Mouse (Mus musculus): Measurements from ENCODE around the gene Itgb2. TPM values are rescaled to one million over a fixed set of nuclear protein-coding genes. Genes with fewer than 3 reads are reported as not detected.

Gene Itgb2
- total RNA-seq, 1 experiment from 2014 or later: 18.4 TPM

DNA sequence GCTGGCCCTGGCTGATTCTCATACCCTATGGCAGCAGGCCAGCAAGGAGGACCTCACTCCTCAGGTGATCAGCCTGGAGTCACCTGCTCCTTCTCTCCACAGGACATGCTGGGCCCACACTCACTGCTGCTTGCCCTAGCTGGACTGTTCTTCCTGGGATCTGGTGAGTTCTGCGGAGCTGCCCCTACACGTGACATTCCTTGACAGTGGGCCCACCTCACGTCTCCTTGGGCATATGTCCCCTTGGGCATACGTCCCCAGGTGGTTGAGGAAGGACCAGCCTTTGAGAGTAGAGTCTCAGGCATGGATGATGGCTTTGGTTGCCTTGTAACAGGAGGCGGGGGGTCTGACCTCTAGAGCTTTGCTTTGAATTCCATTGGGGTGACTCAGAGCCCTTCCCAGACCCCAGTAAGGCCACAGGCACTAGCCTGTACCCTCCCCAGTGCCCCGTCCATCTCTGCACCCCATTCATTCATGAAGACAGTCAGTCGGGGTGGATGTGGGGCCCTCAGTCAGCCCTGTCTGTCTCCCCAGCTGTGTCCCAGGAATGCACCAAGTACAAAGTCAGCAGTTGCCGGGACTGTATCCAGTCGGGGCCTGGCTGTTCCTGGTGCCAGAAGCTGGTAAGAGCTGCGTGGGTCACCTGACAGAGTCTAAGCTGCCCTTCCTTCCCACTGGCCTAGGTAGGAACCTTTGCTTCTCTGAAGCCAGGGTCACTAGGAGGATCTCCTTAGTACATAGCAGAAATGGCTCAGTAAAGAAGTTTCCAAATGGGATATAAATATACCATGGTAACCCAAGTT is 12.0 kb downstream of the Itgb2 start:
- no peak for ATAC-seq (replicated peaks; ENCODE audit: low read depth, poor library complexity, severe bottlenecking)

DNA sequence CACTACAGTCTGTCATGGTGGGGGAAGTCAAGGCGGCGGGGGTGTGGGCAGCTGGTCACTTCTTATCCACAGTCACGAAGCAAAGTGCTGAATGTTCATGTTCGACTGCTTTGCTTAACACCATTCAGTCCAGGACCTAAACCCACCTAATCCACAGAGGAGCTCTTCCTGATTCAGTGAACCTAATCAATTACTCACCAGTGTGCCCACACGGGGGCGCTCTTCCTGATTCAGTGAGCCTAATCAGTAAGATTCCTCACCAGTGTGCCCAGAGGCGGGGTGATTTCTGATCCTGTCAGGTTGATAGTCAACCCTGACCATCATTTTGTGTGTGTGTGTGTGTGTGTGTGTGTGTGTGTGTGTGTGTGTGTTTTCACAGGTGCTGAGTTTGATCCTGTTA is 13.2 kb downstream of the Itgb2 start:
- ATAC-seq (replicated peaks; ENCODE audit: low read depth, poor library complexity, severe bottlenecking): peak; percentile 42; the same call in 1 of the 2 replicates

DNA sequence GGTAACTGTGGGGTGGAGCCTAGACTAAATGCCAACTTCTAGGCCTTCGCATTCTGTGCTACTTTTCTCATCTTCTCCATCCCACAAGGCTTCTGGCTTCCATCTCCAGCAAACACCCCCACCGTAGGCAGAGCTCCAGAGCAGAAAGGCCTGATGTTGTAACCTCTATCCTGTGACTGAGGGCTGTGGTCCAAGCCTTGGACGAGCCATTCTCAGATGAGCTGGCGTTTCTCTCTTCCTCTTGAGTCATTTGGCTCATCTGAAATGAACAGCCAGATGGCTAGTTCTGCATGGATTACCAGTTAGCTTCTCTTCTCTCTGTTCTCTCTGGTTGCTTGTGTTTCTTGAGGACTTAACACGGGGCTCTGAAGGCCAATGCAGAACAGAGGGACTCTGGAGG is 14.9 kb downstream of the Itgb2 start:
- peak; percentile 57 for ATAC-seq (replicated peaks; ENCODE audit: low read depth, poor library complexity, severe bottlenecking)

DNA sequence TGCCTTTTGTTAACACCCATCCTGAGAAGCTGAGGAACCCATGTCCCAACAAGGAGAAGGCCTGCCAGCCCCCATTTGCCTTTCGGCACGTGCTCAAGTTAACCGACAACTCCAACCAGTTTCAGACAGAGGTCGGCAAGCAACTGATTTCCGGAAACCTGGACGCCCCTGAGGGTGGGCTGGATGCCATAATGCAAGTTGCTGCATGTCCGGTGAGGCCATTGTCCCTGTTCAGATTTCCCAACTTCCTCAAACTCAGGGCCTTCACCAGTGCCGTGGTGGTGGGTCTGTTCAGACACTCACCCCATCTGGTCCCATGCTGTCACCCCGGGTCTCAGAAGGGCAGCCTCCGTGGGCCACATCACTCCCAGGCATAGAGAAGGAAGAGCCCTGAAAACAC is 18.5 kb downstream of the Itgb2 start:
- no peak for ATAC-seq (replicated peaks; ENCODE audit: low read depth, poor library complexity, severe bottlenecking)

DNA sequence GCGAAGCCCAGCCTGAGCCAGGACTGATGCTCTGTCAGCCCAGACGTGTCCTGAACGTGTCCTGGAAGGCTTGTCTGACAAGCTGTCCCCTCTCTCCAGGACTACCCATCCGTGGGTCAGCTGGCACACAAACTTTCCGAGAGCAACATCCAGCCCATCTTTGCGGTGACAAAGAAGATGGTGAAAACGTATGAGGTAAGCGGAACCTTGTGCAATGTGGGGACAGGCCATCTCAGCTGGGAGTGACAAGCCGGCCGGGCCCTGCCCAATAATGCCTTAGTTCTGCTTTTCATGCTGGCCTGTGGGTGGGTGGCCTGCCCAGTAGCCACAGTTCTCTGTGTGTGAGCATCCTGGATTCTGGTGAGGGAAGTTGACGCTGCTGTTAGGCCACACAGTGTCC is 20.8 kb downstream of the Itgb2 start:
- peak; percentile 95 for ATAC-seq (replicated peaks; ENCODE audit: low read depth, poor library complexity, severe bottlenecking)

DNA sequence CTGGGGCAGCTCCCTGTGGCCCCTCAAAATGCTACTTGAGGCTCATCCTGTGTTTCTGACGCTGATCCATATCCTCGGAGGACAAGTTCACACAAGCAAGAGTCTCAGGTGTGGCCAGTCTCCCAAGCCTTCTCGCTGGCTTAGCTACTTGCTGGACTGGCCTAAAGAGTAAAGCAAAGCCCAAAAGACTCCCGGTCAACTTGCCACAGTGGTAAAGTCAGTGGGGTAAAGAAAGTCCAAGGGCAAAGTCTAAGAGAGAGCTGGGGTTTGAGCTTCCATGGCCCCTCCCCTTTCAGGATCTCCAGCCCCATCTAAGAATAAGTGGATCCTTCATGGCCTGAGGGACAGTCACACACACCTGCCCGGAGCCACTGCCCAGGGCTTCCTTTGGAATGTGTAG is 22.1 kb downstream of the Itgb2 start:
- no peak for ATAC-seq (replicated peaks; ENCODE audit: low read depth, poor library complexity, severe bottlenecking)

DNA sequence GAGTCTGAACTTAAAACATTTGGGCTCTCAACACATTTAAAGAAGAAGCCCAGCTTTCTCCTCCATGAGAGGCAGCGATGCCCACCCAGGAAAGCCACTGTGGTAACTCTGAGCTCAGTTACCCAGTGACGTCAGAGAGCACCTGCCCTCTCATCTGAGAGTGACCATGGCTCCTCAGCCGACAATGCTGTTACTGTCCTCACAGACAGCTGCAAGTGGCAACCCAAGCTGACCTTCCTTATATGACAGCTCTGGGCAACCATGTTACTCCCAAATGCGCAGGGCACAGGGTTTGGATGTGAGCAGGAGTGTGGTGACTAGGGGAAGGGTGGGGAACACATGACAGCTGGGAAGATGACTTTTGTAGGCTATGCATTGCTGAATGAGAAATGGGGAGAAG is 23.2 kb downstream of the Itgb2 start:
- no peak for ATAC-seq (replicated peaks; ENCODE audit: low read depth, poor library complexity, severe bottlenecking)

DNA sequence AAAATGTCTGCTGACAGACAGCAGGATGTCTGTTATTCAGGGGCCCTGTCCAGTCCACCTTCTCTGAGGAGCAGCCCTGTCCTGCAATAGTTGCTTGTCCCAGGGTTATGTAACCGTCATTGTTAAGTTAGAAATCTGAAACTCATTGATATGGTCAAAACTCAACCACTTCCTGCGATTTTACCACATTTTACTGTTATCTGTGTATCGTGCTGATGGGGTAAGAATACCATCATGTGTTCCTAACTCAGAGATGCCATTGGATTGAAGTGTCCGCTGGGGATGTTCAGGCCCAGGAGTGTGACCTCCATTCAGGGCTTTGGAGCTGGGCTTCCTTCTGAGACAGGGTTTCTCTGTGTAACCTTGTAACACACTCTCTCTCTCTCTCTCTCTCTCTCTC is 24.9 kb downstream of the Itgb2 start:
- ATAC-seq (replicated peaks; ENCODE audit: low read depth, poor library complexity, severe bottlenecking): peak; percentile 38

DNA sequence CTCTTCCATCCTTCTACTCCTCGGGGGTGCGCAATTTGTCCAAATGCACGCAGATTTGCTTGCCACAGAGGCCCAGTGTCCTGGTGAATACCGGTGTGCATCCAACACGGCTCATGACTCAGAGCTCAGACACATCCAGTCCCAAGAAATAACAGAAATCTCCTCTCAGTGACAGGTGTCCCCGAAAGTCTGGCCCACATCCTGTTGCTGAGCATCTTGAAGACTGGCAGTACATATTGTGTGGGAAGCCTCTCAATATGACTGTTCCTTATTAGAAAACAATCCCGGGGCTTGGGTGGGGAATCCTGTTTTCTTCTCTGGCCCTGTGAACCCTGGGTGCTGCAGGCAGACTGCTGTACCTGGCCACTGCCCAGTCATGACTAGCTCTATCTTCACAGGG is 26.6 kb downstream of the Itgb2 start:
- ATAC-seq (replicated peaks; ENCODE audit: low read depth, poor library complexity, severe bottlenecking): no peak

DNA sequence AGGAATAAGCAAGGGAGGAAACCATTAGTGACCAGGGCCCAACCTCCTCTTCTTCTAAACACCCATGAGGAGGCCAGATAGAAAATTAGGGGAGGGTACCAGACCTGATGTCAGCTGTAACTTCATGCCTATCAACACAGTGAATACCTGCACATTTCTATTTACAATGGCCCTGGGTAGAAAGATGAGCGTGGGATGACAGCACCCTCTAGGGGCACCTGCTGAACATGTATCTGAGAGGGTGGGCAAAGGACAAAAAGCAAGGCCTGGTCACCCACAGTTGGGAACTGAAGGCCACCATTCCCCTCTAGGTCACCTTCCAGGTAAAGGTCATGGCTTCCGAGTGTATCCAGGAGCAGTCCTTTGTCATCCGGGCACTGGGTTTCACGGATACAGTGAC is 27.6 kb downstream of the Itgb2 start:
- ATAC-seq (replicated peaks; ENCODE audit: low read depth, poor library complexity, severe bottlenecking): peak; percentile 47; the same call in 1 of the 2 replicates

DNA sequence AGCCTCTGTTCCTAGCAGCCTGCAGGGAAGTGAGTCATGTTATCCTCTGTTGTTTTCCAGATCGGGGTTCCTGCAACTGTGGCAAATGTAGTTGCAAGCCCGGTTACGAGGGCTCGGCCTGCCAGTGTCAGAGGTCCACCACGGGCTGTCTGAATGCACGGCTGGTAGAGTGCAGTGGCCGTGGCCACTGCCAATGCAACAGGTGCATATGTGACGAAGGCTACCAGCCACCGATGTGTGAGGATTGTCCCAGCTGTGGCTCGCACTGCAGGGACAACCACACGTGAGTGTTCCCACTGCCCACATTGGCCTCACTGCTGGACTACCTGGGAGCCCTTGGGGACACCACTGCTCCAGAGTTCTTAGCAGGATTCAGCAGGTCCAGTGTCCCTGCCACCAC is 30.0 kb downstream of the Itgb2 start:
- ATAC-seq (replicated peaks; ENCODE audit: low read depth, poor library complexity, severe bottlenecking): no peak

DNA sequence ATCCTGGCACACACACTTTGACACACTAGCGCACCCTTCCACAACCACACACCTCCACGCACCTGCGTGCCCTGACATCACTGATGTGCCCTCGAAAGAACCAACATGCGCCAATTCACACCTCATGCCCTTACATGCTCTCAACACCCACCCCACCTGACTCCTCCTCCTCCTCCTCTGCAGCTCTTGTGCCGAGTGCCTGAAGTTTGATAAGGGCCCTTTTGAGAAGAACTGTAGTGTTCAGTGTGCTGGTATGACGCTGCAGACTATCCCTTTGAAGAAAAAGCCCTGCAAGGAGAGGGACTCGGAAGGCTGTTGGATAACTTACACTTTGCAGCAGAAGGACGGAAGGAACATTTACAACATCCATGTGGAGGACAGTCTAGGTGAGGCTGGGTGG is 30.8 kb downstream of the Itgb2 start:
- no peak for ATAC-seq (replicated peaks; ENCODE audit: low read depth, poor library complexity, severe bottlenecking)

DNA sequence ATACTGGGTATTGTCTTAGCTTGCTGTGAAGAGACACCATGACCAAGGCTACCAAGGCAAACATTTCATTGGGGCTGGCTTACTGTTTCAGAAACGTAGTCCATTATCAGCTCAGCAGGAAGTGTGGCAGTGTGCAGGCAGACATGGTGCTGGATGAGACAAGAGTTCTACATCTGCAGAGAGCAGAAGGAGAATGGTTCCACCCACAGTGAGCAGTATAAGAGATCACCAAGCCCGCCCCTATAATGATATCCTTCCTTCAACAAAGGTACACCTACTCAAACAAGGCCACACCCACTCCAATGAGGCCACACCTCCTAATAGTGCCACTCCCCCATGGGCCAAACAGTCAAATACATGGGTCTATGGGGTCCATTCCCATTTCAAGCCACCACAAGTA is 31.5 kb downstream of the Itgb2 start:
- ATAC-seq (replicated peaks; ENCODE audit: low read depth, poor library complexity, severe bottlenecking): no peak

DNA sequence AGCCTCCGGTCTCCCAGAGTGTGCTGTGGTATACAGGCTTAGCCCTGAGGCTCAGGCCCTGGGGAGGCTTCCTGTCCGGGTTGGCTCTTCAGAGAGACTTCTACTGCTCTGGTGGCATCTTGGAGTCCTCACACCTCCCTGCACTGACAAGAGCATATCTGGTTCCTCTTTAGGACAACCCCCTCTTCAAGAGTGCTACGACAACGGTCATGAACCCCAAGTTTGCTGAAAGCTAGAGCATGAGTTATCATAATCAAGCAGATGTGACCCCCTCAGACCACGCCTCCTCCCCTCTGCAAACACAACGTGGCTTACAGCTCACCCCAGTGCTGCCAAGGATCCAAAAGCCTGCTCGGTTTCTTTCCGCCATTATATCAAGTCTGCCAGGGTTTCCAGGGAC is 35.0 kb downstream of the Itgb2 start:
- ATAC-seq (replicated peaks; ENCODE audit: low read depth, poor library complexity, severe bottlenecking): peak; percentile 37

DNA sequence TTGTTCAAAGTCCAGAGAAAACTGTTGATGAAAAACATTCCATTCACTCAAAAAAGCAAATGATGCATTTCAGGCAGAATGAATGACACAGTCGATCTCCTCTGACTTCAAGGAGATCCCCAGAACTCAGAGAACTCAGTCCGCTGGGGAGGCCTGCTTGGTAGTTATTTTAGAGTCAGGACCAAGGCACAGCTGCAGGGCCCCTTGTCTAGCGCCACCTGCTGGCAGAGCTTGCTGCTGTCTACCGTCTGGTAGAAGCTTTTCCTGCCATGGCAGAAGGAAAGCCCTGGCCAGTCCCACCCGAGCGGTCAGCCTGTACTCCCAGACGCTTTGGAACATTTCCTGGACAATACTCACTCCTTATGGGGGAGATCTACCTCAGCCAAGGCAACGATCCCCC is 36.6 kb downstream of the Itgb2 start:
- ATAC-seq (replicated peaks; ENCODE audit: low read depth, poor library complexity, severe bottlenecking): peak; percentile 83

DNA sequence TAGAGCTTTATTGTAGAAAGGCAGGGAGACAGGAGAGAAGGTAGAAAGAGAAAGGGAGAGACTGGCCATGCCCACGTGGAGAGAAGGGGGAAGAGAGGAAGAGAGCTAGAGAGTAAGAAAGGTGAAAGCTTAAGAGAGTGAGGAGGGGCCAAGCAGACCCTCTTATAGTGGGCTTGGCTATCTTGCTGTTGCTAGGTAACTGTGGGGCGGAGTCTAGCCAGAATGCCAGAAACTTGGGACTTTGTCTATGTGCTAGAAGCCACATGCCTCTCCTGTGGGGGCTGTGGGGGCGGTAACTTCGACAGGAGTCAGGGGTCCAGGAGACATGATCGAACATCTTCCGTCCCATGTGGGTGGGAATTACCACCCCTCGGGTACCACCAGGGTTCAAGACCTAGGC is 39.4 kb downstream of the Itgb2 start:
- no peak for ATAC-seq (replicated peaks; ENCODE audit: low read depth, poor library complexity, severe bottlenecking)

DNA sequence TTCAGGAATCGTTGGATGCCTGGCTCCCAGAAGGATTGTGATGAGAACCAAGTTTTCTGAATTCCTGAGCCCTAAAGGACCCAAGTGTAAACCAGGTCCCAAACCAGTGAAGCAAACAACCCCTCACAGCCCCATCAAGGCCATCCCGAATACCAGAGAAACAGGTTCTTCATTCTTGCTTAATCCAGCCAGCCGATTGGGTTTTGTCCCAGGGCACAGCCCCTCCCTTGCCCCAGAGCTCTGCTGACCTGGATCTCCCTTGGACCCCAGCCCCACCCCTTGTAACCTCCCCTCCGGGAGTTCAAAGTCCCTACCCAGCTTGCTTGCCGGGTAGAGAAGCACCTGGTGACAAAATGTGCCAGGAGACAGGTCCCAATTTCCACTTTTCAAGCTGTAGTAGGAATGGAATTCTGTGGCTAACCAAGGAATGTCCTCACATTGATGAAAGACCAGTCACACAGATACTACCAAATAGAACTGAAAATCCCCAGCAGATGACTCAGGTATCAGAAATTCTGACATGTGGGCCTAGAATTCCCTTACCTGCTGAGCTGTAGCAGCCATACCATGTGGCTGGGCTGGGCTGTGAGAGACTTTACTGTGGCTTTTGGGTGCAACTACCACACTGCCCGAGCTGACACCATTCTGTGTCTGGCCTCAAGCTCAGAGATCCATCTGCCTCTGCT is 40.1 kb downstream of the Itgb2 start:
- no peak for ATAC-seq (replicated peaks; ENCODE audit: low read depth, poor library complexity, severe bottlenecking)

DNA sequence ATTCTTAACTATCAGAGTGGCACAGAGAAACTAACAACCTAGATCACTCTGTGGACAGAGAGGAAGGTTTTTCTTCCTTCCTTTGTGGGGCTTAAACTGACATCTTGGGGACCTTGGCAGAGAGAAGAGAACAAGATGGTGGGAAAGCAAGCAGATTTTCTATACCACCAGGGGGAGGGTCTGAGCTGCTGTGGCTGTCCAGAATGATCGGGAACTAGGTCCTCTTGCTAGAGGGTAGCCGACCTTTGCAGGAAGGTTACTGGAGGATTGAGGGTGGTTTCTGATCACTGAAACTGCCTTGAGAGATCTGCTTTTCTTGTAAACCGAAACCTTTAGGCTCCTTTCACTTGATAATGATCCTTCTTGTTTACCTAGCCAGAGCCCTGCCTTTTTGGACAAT is 42.2 kb downstream of the Itgb2 start:
- peak; percentile 84 for ATAC-seq (replicated peaks; ENCODE audit: low read depth, poor library complexity, severe bottlenecking)

DNA sequence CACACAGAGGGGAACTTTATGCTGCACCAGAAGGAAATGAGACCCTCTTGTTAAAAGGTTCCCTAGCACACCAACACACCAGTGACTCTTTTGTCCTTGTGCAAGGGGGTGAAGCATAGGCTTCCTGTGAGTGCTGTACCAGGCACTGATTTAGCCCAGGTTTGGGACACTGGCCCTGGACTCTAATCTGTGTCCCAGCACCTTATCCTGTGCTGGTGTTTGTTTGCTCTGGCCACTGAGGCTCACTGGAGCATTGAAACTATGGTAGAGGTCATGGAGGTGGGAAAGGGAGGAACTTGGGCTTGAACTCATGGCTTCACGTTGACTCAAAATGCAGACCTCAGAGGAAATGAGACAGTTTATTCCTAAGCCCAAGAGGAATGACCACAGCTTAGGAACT is 43.1 kb downstream of the Itgb2 start:
- no peak for ATAC-seq (replicated peaks; ENCODE audit: low read depth, poor library complexity, severe bottlenecking)

DNA sequence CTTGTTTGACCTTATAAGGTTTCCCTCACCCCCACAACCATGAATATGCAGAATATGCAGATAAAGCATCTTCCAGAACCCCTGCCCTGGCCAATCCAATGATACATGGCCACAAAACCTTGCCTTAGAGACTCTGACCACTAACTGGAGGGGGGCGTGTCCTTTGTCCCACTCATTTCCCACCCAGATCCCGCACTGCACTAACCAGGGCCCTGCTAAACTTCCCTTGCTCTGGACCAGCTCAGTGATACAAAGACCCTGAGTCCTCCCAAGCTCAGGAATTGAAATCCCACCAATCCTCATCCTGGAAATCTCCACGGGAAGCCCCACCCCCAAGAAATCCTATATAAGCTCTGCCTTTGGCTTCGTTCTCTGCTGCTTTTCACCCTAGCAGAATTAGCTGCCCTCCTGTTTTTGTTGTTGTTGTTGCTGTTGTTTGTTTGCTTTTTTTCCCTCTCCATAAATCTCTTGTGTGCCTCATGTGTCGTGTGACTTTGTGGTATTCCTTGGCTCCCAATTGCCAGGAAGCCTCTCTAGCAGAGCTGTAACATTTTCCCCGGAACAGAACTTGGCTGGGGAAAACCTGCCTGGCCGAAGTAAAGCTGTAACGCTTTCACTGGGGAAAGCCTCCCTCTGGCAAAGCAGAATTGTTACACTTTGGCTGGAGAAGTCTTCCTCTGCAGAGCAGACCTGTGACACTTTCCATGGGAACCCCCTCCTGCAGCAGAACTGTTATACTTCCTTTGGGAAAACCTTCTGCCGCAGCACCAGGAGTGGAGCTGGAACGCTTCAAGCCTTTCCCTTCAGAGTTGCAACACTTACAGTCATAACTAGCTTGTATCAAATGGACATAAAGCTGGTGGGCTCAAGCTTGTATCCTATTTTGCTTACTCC is 50.2 kb downstream of the Itgb2 start:
- no peak for ATAC-seq (replicated peaks; ENCODE audit: low read depth, poor library complexity, severe bottlenecking)

DNA sequence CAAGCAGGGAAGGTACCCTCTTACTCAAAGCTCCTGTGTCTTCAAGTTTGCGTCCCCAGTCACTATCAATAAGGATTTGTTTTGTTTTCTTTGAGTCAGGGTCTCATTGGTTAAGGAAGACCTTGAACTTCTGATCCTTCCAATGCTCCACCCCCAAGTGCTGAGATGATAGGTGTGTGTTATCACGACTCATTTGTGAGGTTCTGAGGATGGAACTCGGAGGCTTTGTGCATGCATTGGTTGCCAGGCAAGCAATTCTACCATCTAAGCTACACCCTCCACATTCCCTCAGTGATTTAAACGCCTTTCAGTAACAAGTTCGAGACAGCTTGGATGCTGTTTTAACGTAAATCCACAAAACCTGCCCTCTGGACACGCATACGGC is 51.0 kb downstream of the Itgb2 start:
- ATAC-seq (replicated peaks; ENCODE audit: low read depth, poor library complexity, severe bottlenecking): no peak

All from common myeloid progenitor, adult 5-6 weeks (primary cell).